Mouse (Mus musculus) small intestine, adult 2 months (tissue): ENCODE results near the gene Zdhhc21. TPM values are rescaled to one million over a fixed set of nuclear protein-coding genes. Genes with fewer than 3 reads are reported as not detected.

Experiments used
- H3K27ac ChIP-seq: fragments of 200-500 bp; 2 replicates; pipeline ENCODE4 v1.5.1; 2012; ENCODE audit warnings: low read depth, low read length, control low read depth, inconsistent platforms; ENCODE audit not compliant: insufficient read depth
- H3K27me3 ChIP-seq: fragments of 200-500 bp; 2 replicates; pipeline ENCODE4 v1.6.1; 2012; ENCODE audit warnings: mild to moderate bottlenecking, moderate library complexity, low read length, inconsistent platforms; ENCODE audit not compliant: control insufficient read depth, insufficient read depth
- H3K36me3 ChIP-seq: fragments of 200-500 bp; 2 replicates; pipeline ENCODE4 v1.6.1; 2012; ENCODE audit warnings: mild to moderate bottlenecking, low read length, control low read depth, inconsistent platforms; ENCODE audit not compliant: control insufficient read depth, insufficient read depth
- H3K4me1 ChIP-seq: fragments of 200-500 bp; 2 replicates; pipeline ENCODE4 v1.6.1; 2012; ENCODE audit warnings: low read length, inconsistent platforms, mixed read lengths; ENCODE audit not compliant: control insufficient read depth, insufficient read depth, insufficient read length
- H3K4me3 ChIP-seq: fragments of 200-500 bp; 2 replicates; pipeline ENCODE4 v1.5.1; 2012; ENCODE audit warnings: low read depth, mild to moderate bottlenecking, control low read depth, inconsistent platforms, low read length, moderate library complexity
- CTCF ChIP-seq: fragments of 200-500 bp; IDR thresholded peaks from 2 replicates; pipeline ENCODE4 v1.5.1; 2012; ENCODE audit warnings: low read depth, mild to moderate bottlenecking, control low read depth, inconsistent platforms, low read length, moderate library complexity, mixed read lengths; ENCODE audit not compliant: insufficient replicate concordance, insufficient read length; ENCODE audit errors: extremely low read depth
- POLR2A ChIP-seq: fragments of 200-500 bp; IDR thresholded peaks from 2 replicates; pipeline ENCODE4 v1.6.1; 2012; ENCODE audit warnings: low read depth, mild to moderate bottlenecking, control low read depth, inconsistent platforms, low read length, moderate library complexity
- WGBS: fragments of 180-500 bp; shearing (Covaris S2); methylation state at CpG from one replicate; pipeline ENCODE4 v1.1.7; 2018; 5-methylcytosine and 5-hydroxymethylcytosine counted together
- polyA plus RNA-seq: library from polyadenylated mRNA; depleted of rRNA; stranded (reverse); fragments of >200 nt; gene quantifications from 2 replicates; pipeline ENCODE4 v1.2.3, GENCODE M21; 2012

The Zdhhc21 gene
- polyA plus RNA-seq, 1 experiment: 1.1 TPM

GRCm38 (mm10) chr4:82863316-82863715 is 3.6 kb upstream of the Zdhhc21 start:
- WGBS: 94% methylated on average over 8 of the region's 8 CpGs
- Histone ChIP-seq H3K27me3 (no peaks in the 10 kb centered on the region), H3K27ac (no peak overlapping the region), H3K4me3 (no peak overlapping the region), H3K36me3 (no peaks in the 10 kb centered on the region), H3K4me1 (peaks cover 6% of the 10 kb centered on the region)
- TF ChIP-seq POLR2A: no peak
- TF ChIP-seq CTCF: no peak

GRCm38 (mm10) chr4:82861451-82861850 is 1.7 kb upstream of the Zdhhc21 start:
- peaks cover 4% of the 10 kb centered on the region; the same call in 1 of the 2 replicates for H3K4me1 ChIP-seq
- H3K36me3 ChIP-seq: no peaks in the 10 kb centered on the region
- H3K4me3 ChIP-seq: no peak overlapping the region
- no peaks in the 10 kb centered on the region for H3K27me3 ChIP-seq
- 98% methylated on average over 2 of the region's 2 CpGs for WGBS
- TF ChIP-seq POLR2A (no peak), CTCF (no peak)
- H3K27ac ChIP-seq: no peak overlapping the region

DNA sequence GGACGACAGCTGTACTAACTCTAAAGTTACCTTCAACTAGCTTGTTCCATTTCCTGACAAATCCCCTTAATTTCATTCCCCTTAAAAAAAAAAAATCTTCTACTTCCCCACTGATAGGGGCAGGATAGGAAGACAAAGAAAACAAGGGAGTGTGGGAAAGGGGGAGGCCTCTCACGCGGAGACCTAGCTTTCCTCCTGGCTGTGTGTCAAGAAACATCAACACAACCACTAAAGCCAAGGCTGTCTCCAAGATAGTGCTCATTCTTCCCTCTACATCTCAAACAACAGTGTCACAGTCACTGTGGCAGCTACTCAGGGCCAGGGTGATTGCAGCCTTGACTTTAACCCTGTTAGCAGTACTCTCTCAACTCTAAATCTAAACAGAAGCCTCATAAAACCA is 808 bp upstream of the Zdhhc21 start:
- no peak overlapping the region for H3K27ac ChIP-seq
- 43% methylated on average over 3 of the region's 3 CpGs for WGBS
- H3K4me1 ChIP-seq: peaks cover 4% of the 10 kb centered on the region; the same call in 1 of the 2 replicates
- no peaks in the 10 kb centered on the region for H3K36me3 ChIP-seq
- no peak overlapping the region for H3K4me3 ChIP-seq
- H3K27me3 ChIP-seq: no peaks in the 10 kb centered on the region
- TF ChIP-seq POLR2A: no peak
- no peak for TF ChIP-seq CTCF

GRCm38 (mm10) chr4:82858431-82859010 is 1.2 kb downstream of the Zdhhc21 start:
- WGBS: 22% methylated on average over 4 of the region's 4 CpGs
- Histone ChIP-seq H3K36me3 (no peaks in the 10 kb centered on the region), H3K27me3 (no peaks in the 10 kb centered on the region), H3K27ac (no peak overlapping the region), H3K4me1 (peaks cover 4% of the 10 kb centered on the region; the same call in 1 of the 2 replicates), H3K4me3 (no peak overlapping the region)
- TF ChIP-seq CTCF (no peak), POLR2A (no peak)

GRCm38 (mm10) chr4:82856986-82857385 is 2.8 kb downstream of the Zdhhc21 start:
- TF ChIP-seq POLR2A (no peak), CTCF (no peak)
- 86% methylated on average over 3 of the region's 3 CpGs for WGBS
- Histone ChIP-seq H3K27ac (no peak overlapping the region), H3K36me3 (peaks cover 4% of the 10 kb centered on the region), H3K4me3 (no peak overlapping the region), H3K4me1 (peaks cover 4% of the 10 kb centered on the region; the same call in 1 of the 2 replicates), H3K27me3 (no peaks in the 10 kb centered on the region)

DNA sequence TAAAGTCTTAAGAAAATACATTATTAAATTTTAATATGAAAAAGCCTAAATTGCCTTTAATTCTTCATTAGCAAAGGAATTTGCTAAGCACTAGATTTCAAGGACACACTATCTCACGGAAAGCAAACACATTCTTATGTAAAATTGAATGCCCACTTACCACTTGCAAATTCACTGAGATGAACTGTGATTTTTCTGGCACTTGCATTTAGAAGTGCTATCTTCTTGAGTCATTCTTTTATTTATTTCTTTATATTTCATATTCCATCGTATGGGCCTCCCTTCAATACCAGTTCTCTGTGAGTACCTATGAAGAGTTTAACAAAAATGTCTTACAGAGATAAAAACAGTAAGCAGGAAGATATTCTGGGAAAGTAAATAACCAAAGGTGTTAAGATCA is 5.9 kb downstream of the Zdhhc21 start:
- Histone ChIP-seq H3K27ac (no peak overlapping the region), H3K4me3 (no peak overlapping the region), H3K36me3 (peaks cover 9% of the 10 kb centered on the region), H3K4me1 (no peaks in the 10 kb centered on the region), H3K27me3 (no peaks in the 10 kb centered on the region)
- TF ChIP-seq CTCF: no peak
- no peak for TF ChIP-seq POLR2A
- 81% methylated on average over 2 of the region's 2 CpGs for WGBS

- Histone ChIP-seq H3K4me3 (no peak overlapping the region), H3K4me1 (no peaks in the 10 kb centered on the region), H3K36me3 (peaks cover 20% of the 10 kb centered on the region), H3K27ac (no peak overlapping the region), H3K27me3 (no peaks in the 10 kb centered on the region)
- 64% methylated on average over 5 of the region's 5 CpGs for WGBS
- TF ChIP-seq POLR2A (no peak), CTCF (no peak)
Observed at GRCm38 (mm10) chr4:82848552-82849234, 11.1 kb downstream of the Zdhhc21 start.

DNA sequence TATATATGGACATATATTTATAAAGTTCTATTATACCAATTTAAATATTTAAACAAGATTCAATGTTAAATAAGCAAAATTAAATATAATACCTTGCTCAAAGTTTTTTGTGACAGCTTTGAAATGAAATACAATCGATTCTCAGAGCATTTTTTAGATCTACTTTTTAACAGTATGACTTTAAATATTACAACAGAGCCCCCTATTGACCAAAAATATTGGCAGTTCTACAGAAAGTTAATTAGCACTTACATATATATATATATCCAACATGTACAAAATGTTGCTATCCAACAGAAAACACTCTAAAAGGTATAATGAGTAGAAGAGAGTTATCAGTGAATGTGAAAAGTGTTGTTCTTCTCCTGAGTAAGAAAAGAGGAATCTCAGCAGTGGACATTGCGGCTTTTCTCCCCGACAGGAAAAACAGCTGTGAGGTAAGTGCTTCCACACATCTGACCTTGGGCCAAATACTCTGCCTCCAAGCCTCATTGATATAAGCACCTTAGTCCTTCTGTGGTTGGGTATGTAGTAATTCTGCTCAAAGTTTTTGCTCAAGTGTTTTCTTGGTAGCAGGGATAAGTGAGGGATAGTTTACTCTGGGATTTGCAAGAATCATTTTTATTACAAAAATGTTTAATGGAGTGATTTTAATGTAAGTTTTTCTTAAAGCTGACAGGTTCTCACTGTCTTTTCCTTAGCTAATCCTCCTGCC is 22.1 kb downstream of the Zdhhc21 start:
- WGBS: 76% methylated on average over 3 of the region's 3 CpGs
- TF ChIP-seq CTCF: no peak
- Histone ChIP-seq H3K36me3 (peaks cover 33% of the 10 kb centered on the region), H3K27ac (no peak overlapping the region), H3K4me3 (no peak overlapping the region), H3K4me1 (no peaks in the 10 kb centered on the region), H3K27me3 (no peaks in the 10 kb centered on the region)
